Mouse (Mus musculus) kidney, adult 8-10 months (tissue): Measurements from ENCODE around the gene Prr36.
A peak's percentile ranks its signal among the peaks of the same experiment; 100 is the strongest.

Experiments
- DNase-seq, 2 experiments: peaks; one replicate each; pipeline ENCODE4 v3.0.0; 2022

Prr36 gene

DNA sequence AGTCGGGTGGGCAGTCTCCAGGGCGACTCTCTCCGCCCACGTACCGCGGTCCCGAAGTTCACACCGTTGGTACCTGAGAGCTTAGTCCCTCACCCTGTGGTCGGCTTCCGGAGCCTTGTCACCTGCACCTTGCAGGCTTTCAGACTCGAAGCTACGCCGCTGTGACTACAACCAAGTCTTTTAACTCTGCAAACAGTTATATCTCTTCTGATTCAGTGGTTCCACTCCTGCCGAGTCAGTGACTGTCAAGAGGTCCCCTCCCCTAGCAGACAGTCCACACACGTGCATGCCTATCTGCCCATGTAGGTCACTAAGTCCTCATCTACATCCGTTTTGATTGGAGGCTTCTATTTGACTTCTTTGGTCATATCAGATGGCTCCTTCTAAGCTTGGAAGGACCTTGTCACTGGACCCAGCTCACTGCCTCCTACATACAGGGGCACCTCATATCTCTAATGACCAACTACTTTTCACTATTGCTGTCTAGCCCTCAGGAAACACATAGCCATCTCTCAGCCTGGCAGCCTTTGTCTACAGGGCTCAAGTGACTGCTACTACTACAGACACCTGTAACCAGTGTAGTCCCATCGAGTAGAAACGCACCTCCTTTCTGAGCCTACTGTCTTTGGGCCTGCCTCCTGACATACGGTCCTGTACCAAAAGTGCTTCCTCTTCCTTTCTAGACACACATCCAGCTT is 22.1 kb upstream of the Prr36 start:
- DNase-seq: no peak

DNA sequence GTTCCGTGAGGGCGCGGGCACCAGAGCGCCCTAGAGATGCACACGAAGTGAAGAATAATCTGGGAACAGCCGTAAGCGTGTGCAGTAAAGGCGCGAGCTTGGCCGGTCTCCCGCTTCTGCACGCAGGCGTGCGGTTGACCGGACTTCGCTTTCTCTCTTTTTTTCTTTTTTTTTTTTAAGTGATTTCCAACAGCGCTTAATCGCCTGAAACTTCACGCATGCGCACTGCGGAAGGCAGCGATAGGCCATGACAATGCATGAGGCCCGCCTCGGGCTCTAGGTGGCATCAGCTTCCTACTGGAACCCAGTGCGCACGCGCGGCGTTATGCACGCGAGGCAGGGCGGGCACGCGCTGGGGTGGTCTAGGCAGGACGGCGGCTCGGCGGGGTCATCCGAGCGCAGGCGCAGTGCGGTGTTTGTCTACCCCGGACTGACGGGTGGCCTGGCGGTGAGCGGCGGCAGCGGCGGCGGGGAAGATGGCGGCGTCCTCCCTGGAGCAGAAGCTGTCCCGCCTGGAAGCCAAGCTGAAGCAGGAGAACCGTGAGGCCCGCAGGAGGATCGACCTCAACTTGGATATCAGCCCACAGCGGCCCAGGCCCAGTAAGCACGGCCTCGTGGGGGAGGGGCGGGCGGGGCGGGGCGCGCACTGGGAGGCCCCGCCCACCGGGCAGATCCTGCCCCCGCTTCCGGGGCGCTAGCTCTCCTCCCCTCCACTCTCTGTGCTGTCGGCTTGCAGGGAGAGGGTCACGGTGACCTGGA is 21.4 kb upstream of the Prr36 start, which contains the start of the genes Map2k7 and Gm49320:
Gene Map2k7 (plus strand): TSS at position 307 of the 759 bp plus-strand sequence.
Gene Gm49320 (plus strand): TSS at position 432 of the 759 bp plus-strand sequence.
- peak; percentile 100 for DNase-seq

DNA sequence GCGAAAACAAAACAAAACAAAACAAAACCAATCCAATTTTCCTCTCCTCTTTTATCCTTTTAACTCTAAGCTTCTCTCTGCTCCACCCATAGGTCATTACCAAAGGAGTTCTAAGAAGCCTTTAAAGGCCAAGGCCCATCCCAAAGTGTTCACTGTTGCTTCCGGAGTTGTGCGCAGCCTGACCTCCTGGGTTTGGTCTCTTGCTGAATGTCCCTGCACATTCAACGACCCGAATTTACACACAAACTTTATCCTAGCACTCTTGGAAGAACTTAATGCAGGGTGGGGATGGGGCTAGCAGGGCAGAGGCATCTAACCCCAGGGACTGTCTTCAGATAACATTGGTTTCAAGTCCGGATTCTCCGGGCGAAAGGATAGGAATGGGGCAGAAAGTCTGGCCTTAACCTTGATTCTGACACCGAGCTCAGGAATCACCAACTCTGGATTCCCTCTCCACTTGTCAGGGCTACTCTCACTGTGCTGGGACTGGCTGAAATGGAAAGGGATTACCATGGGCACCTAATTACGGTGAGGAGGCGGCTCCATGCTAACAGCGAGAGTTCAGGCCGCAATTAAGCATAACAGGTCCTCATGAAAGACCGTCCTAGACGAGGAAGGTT is 20.7 kb upstream of the Prr36 start:
- peak in 1 of 2 experiments; percentile 46 for DNase-seq

DNA sequence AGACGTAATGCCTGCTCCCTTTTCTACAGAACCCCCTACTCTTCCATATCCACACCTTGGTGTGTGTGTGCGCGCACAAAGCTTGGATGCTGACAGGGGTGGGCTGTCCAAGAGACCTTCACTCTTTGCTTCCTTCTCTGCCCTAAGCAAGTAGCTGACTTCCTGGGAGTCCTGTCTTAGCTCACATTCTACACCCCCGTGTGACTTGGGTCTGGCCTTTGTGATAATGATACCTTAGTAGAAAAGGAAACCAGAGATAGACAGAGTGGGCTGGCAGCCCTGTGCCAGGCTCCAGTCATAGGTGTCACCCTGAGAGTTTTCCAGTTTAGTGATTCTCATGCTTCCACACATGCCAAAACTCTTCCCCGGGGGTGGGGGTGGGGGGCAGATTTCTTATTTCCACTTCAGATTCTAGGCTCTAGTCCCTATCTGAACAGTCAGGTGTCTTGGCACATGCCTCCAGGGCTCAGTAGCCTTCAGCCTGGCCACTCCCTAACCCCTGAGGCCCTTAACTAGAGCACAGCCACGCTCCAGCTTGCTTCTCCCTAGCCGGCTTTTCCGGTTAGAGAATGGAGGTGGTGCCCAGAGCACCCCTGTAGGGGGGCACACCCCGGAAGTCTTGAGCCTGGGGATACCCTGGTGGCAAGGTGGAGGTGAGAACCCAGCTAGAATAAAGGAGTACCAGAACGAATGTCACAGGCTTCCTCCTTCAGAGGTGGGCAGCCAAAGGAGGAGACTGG is 13.5 kb upstream of the Prr36 start:
- no peak for DNase-seq

DNA sequence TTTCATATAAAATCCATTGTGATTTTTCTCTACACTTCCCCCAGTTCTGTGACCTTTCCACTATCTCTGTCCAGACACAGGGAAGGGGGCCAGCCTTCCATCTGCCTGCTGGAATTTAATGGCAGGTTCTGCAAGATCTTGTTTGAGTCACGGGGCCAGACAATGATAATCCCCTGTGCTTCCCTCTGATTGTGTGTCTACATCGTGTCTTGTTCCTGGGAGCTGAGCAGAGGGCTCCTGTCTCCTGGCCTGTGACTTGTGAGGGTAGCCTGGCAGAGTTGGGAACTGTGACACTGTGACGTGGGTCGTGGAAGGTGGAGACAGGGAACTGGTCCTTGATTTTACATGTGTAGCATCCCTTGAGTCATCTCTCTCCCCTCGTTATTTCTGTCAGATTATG is 12.5 kb upstream of the Prr36 start:
- DNase-seq: no peak

DNA sequence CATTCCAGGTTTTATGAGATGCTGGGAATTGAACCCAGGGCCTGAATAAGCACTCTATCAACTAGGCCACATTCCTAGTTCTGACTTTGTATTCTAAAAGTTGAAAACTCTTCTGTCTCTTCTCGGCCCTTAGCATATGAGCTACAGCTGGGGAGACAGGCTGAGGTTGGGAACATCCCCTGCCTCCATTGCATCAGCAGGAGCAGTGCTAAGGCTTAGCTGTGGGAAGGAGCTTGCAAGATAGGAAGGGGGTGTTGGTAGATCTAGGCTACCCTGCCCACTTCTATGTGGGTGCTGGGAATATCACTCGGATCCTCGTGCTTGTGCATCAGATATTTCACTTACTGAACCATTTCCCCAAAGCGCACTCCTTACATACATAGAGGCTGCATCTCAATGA is 10.7 kb upstream of the Prr36 start:
- DNase-seq: no peak

DNA sequence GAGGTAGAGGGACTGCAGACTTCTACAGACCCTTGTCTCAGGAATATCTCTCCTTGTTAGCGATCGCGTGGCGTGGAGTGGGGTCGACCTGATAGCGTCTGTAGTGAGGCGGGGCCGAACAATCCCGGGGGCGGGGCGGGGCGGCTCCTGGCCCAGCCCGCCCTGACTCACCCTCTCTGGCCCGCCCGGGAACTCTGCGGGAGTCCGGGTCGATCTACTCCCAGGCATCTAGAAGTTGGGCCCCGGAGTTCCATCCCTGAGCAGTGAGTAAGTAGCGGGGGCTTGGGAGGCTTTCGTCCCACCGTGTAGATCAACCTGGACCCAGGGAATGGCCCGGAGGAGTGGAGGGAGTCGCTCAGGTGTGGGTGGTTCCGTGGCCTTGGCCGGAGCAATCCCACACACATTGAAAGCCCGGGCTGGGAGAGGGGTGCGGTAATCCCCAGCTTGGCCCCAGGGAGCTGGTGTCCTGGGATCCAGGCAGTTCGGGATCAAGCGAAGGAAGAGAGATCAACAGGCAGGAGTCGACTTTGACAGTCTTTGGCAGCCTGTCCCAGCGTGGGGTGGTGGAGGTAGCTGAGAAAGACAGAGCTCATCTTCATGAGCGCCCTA is 9.6 kb upstream of the Prr36 start, which contains the start of gene Lrrc8e:
Gene Lrrc8e (plus strand): TSS at position 89 of the 609 bp plus-strand sequence.
- DNase-seq: no peak

DNA sequence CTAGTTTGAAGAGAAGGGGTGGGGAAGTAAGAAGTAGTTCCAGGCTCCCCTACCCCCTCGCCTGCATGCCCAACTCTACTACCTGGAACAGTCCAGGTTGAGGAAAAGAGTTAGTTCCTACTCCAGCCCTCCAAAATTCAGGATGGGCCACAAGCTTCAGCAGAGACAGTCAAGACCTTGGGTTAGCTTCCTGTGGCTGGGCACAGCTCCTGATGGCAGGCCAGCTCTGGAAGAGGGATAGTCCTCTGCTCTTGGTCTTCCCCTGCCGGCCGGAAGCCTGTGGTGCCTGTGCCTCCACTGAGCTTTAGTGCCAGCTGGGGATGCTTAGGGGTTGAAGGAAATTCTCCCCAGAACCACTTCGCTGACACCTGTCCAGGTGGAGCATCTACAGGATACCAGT is 9.1 kb upstream of the Prr36 start:
- DNase-seq: no peak

DNA sequence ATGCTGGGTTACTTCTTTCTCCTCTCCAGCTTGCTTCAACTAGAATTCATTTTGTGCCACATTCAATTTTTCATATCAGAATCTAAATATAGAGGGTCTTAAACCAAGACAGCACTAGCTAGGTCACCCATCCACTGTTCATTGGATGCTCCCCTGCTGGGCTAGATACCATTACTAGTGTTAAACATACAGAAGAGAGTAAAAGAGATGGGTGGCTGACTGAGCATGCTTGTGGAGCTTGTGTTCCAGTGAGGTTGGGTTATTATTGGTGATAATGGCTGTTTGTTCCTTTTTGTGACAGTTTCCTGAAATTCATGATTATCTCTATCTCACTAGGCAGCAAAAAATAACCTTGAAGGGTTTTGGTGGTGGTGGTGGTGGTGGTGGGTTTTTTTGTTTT is 4.8 kb upstream of the Prr36 start:
- no peak for DNase-seq

DNA sequence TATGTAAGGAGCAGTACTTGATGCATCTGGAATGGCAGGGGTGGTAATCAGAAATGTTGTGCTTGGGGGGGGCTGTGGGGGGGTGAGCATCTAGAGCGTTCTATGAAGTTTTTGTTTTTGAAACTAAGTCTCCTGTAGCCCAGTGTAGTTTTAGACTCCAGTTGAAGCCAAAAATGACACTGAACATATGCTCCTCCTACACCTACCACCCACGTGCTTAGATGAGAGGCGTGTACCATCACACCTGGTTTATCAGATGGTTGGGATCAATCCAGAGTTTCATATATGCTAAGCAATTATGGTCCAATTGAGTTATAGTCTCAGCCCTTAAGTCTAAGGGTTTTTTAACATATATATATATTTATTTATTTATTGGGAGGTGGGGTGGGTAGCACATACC is 2.4 kb upstream of the Prr36 start:
- no peak for DNase-seq

DNA sequence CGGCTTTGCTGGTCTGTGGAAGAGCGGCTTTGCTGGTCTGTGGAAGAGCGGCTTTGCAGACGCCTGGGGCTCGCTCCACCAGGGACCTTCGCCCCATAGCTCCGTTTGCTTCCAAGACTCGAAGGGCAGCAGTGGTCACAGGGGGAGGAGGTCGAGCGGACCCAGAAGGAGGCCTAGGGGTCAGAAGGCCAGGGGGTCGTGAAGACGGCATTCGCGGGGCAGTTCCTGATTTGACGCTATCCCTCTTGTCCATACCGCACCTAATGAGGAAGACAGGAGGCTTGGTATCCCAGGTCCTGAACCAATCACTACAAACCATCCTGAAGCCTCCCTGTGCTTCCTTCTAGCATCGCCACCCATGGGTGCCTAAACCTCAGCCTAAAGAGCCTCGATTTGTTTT is 963 bp downstream of the Prr36 start:
- DNase-seq: no peak

DNA sequence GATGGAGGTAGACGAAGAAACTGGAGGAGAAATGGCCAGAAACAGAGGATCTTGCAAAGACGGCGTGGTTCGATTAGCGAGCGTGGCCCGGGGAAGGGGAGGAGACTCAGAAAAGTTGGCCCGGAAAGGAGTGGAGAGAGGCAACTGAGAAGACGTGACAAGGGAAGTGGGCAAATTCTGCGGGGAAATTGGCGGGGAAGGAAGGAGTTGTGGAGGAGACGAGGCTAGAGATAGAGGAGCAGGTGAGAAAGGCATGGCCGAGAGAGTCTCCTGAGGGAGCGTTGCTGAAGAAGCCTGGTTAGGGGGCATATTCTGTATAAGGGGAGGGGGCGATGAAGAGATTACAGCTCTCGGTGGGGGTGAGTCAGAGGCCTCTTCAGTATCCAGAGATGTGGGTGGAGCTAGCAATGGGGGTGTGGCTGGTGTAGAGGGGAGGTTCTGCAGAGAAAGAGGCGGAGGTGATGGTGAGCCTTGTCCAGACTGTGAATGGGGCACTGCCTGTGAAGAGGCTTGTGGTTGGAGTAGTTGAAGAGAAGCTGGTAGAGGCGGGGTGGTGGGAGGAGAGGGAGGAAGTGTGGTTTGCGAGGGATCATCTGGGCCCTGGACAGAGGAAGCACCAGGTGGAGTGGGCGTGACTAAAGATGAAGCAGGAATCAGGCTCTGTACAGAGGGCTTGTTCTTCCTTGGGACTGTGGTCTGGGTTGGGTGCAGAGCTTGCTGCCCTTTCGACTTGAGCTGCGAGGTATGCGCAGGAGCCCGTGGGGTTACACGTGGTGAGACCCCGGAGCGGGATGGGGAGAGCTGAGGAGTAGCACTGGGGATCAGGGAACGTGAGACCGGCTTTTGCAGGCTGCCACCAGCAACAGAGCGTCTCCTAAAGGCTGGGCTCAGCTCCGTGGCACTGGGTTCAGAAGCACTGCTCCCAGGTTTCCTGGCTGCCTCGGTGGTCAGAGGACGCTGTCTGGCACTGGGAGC is 3.0 kb downstream of the Prr36 start:
- DNase-seq: peak; percentile 31 to 42

DNA sequence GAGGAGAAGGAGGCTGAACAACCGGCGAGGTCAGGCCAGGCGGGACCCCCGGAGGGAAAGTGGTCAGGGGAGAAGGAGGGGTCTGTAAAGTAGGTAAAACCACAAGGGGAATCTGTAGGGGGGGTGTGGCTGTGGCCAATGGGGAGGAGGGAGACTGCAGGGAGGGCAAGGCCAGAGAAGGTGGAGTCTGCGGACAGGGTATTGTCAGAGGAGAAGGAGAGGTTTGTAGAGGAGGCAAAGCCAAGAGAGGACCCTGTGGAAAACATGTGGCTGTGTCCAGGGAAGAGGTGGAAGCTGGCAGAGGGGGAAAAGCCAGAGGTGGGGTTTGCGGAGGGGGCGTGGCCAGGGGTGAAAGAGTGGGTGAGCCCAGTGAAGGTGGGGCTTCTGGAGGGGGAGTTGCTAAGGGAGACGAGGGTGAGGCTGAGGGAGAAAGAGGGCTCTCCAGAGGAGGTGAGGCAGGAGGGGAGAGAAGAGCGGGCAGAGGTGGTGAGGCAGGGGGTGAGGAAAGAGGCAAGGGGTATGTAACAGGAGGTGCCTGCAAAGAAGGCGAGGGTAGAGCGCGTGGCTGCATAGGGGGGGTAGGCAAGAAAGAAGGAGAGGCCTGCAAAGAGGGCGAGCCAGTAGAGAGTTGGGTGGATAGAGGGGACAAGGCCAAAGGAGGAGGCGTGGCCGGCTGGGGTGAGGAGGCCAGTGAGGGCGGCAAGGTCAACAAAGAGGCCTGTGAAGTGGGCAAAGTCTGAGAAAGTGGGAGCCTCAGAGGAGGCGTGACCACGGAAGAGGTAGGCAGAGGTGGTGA is 3.9 kb downstream of the Prr36 start:
- peak; percentile 26 to 34 for DNase-seq

DNA sequence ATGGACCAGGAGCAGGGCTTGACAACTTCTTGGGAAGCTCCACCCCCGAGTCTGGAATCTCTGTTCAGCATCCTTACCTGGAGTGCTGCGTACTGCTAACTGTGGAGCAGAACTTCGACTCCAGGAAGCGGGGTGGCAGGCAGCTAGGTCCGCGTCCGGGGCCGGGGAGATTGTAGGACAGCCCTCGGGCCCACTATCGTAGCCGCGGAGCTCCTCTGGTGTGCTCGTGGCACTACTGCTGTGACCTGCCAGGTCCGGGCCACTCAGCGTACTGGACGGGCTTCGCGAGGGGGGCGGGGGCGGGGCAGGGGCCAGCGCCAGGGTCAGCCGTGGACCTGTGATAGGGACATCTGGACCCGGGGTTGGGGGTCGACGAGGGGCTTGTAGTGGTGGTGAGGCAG is 4.5 kb downstream of the Prr36 start:
- no peak for DNase-seq

DNA sequence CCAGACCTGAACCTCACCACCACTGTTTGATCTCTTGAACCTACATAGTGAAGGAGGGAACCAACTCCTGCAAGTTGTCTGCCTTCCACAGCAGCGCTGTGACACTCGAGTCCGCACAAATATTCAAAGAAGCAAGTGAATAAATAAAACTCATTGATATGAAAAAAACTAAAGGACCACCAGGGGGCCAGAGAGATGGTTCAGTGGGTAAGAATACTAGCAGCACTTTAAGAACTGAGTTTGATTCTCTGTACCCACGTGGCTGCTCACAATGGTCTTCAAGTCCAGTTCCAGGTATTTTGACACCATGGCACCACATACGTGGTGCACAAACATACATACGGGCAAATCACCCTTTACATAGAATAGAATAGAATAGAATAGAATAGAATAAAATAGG is 6.2 kb downstream of the Prr36 start:
- no peak for DNase-seq

DNA sequence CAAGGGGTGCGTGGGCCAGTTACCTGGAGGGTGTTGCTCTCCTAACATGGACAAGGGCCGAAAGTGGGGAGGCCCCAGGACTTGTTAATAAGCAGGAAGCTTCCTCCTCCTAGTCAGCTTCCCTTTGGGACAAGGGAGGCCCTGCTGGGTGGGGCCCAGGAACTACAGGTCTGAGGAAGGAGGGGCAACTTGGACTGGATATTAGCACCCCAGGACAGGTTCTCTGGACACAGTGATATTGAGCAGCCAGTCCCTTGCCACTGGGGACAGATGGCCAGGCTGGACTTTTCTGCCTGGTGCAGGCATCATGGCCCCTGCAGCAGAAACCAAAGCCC is 10.3 kb downstream of the Prr36 start:
- DNase-seq: no peak

DNA sequence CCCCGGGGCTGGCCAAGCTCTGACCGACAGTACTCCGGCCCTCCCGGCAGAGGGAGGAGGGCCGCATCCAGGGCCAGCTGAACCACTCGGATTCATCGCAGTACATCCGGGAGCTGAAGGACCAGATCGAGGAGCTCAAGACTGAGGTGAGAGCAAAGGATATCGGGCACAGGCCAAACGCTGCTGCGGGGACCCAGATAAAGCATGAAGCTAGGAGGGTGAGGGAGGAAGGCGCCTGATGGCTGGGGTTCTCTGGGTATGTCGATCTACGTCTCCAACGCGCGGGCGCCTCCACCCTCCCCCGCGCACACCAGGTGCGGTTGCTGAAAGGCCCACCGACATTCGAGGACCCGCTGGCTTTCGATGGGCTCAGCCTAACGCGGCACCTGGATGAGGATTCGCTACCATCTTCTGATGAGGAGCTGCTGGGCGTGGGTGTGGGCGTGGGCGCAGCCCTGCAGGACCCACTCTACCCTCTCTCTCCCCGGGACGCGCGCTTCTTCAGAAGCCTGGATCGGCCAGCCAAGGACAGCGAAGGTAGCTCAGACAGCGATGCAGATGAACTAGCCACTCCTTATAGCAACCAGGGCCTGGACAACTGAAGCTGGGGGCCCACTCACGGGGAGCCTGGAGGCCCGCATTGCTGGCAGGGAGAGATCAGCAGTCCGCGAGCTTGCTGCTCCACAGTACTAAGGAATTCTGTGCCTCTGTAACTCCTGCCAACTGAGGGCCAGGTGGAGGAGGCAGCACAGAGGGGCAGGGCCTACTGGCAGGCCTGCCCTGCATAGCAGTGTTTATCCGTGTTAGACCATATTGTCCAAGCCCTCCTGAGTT is 10.9 kb downstream of the Prr36 start:
- DNase-seq: no peak

DNA sequence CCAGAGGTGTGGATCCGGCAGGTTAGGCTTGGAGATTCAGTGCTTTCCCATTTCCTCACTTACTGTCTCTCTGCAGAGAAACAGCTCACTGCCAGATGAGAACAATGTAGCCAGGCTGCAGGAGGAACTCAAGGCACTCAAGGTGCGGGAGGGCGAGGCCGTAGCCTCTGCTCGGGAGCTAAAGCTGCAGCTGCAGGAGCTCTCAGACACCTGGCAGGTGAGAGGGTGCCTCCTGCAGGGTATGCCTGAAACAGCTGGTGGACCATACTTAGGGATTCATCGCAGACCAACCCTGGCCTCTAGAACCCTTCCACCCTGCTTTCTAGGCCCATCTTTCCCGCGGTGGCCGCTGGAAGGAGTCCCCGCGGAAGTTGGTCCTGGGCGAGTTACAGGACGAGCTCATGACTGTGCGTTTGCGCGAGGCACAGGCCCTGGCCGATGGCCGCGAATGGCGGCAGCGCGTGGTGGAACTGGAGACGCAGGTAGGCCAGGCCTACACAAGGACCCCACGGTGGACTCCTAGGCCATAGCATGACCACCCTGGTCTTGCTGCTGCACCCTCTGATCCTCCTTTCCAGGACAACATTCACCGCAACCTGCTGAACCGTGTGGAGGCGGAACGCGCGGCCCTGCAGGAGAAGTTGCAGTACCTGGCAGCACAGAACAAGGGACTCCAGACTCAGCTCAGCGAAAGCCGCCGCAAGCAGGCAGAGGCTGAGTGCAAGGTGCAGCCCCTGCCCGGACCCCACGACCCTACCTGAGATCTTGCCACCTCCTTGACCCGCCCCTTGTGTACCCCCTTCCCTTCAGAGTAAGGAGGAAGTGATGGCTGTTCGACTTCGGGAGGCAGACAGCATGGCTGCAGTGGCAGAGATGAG is 11.8 kb downstream of the Prr36 start:
- no peak for DNase-seq

DNA sequence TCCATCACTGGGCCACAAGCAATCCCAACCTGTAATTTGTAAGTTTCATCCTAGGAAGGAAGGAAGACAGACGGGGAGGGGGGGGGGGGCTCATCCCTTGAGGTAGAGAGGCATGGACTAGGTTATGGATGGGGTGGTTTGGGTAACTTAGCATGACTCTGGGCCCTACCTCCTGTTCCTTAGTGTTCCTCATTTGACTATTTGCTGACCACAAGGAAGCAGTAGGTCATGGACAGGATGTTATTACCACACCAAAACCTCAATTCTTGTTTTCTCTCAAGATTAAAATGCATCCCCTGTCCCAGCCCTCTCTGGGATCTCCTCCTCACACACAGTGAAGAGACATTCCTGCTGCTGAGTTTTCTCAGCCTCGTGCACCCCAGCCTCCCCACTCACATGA is 15.9 kb downstream of the Prr36 start:
- DNase-seq: no peak
